Mouse (Mus musculus): Measurements from ENCODE around the gene Cmss1. TPM values are rescaled to one million over a fixed set of nuclear protein-coding genes. Genes with fewer than 3 reads are reported as not detected.

Cmss1 gene
- polyA plus RNA-seq, 1 experiment from 2014 or later = 50.4 TPM

DNA sequence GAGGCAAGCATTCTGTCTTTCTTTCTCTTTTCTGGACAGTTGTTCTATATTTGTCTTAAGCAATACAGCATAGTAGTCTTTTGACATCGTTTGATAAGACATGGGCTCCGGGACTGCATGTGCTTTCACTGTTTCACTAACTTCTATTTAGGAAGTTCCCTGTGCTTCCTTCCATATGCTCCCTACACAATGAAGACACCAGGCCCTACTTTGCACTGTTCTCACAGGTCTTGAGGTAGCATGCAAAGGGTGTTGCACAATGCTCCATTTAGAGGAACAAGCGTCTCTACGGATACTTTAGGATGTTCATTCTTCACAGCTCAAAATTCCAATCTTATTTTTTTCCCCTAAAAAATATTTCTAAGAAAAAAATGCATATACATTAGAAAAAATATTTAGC is 101.9 kb downstream of the Cmss1 start:
- no peak overlapping the region for H3K4me3 ChIP-seq (replicated peaks; ENCODE audit: low read depth, low read length)

DNA sequence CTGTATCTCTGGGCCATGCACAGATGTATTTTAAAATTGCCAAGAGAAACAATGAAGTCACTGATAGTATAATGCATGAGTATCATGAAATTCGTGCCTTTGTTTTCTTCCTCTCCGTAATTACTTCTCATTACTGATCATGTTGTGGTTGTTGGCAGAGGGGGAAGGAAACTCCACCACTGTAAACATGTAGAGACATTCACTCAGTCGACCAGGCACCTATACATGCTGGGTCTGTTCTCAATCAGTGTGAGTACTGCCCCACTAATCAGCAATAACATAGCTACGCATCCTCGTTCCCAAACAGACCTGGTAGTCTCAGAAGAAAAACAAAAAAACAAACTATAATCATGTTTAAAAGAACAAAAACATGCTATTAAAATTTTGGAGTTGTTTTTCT is 103.9 kb downstream of the Cmss1 start:
- no peak for TF ChIP-seq CTCF (IDR thresholded peaks at IDR 0.05; ENCODE audit: low read depth)
- no peaks in the 10 kb centered on the region for H3K36me3 ChIP-seq (ENCODE audit: insufficient read depth, low read length)
- no peaks in the 10 kb centered on the region for H3K9me3 ChIP-seq (replicated peaks; ENCODE audit: low read length)
- ATAC-seq (replicated peaks; ENCODE audit: low FRiP score, low read depth) (no peak), DNase-seq (ENCODE audit: low spot score) (no peak)
- 71% methylated on average over 5 of the region's 5 CpGs for WGBS
- no peak overlapping the region for H3K4me2 ChIP-seq (ENCODE audit: low read length)
- H3K4me1 ChIP-seq (replicated peaks; ENCODE audit: insufficient read depth, low read length) = no peaks in the 10 kb centered on the region
- H3K27ac ChIP-seq = no peak overlapping the region
- no peak overlapping the region for H3K4me3 ChIP-seq (replicated peaks; ENCODE audit: low read depth, low read length)
- no peaks in the 10 kb centered on the region for H3K27me3 ChIP-seq (ENCODE audit: insufficient read depth, low read length)
- H3K9ac ChIP-seq (ENCODE audit: low read depth, low read length) = no peak overlapping the region

More for the DNA sequence above, 101.9 kb downstream of the Cmss1 start:
- no peaks in the 10 kb centered on the region for H3K9me3 ChIP-seq (replicated peaks; ENCODE audit: low read length)
- H3K9ac ChIP-seq (ENCODE audit: low read depth, low read length) = no peak overlapping the region
- no peak for ATAC-seq (replicated peaks; ENCODE audit: low FRiP score, low read depth)
- WGBS = 91% methylated on average over 4 of the region's 4 CpGs
- no peaks in the 10 kb centered on the region for H3K4me1 ChIP-seq (replicated peaks; ENCODE audit: insufficient read depth, low read length)
- H3K27me3 ChIP-seq (ENCODE audit: insufficient read depth, low read length) = no peaks in the 10 kb centered on the region
- no peak overlapping the region for H3K27ac ChIP-seq
- no peak for TF ChIP-seq CTCF (IDR thresholded peaks at IDR 0.05; ENCODE audit: low read depth)
- H3K36me3 ChIP-seq (ENCODE audit: insufficient read depth, low read length) = no peaks in the 10 kb centered on the region
- DNase-seq (ENCODE audit: low spot score) = no peak
- no peak overlapping the region for H3K4me2 ChIP-seq (ENCODE audit: low read length)

DNA sequence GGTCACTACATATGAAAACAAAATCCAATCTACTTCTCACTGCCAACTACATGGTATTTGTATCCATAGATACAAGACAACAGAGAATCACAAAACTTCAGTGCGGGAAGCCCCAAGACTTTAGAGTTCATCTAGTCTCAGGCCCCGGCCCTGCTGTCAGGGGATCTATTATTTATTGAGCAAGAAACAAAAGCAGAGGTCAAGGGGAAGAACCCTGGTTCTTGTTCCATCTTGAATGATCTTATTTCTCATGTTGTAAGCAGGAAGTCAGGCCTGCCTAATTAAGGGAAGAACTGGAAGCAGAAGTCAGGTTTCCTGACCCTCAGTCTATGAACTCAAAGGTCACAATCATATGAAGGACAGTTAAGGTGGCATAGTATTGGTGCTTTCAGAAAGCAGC is 104.4 kb downstream of the Cmss1 start:
- no peak overlapping the region for H3K9ac ChIP-seq (ENCODE audit: low read depth, low read length)
- no peak for TF ChIP-seq CTCF (IDR thresholded peaks at IDR 0.05; ENCODE audit: low read depth)
- H3K4me1 ChIP-seq (replicated peaks; ENCODE audit: insufficient read depth, low read length) = no peaks in the 10 kb centered on the region
- H3K9me3 ChIP-seq (replicated peaks; ENCODE audit: low read length) = no peaks in the 10 kb centered on the region
- ATAC-seq (replicated peaks; ENCODE audit: low FRiP score, low read depth) (no peak), DNase-seq (ENCODE audit: low spot score) (peak; percentile 66)
- 38% methylated on average over 2 of the region's 2 CpGs for WGBS
- H3K4me3 ChIP-seq (replicated peaks; ENCODE audit: low read depth, low read length) = no peak overlapping the region
- H3K27ac ChIP-seq = no peak overlapping the region
- no peaks in the 10 kb centered on the region for H3K36me3 ChIP-seq (ENCODE audit: insufficient read depth, low read length)
- H3K4me2 ChIP-seq (ENCODE audit: low read length) = no peak overlapping the region
- no peaks in the 10 kb centered on the region for H3K27me3 ChIP-seq (ENCODE audit: insufficient read depth, low read length)

DNA sequence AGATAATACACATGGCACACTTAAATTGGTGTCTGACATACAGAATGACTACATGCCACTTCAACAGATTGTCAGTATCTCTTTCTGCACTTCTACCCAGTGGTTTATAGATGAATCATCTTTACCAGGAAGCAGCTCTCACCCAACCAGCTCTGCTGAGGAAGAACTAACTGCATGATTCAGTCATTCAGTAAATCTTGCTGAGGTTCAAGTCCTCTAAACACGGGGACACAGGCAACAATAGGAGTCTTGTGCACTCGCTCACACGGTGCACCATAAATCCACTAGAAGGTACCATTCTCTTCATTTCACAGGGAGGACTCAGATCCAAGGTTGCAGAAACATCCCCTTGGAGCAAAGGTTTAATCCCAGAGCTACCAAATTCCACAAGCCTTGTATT is 105.8 kb downstream of the Cmss1 start:
- no peak for DNase-seq (ENCODE audit: low spot score)
- H3K9ac ChIP-seq (ENCODE audit: low read depth, low read length) = no peak overlapping the region
- no peak overlapping the region for H3K27ac ChIP-seq
- H3K4me3 ChIP-seq (replicated peaks; ENCODE audit: low read depth, low read length) = no peak overlapping the region
- TF ChIP-seq CTCF (IDR thresholded peaks at IDR 0.05; ENCODE audit: low read depth) = no peak
- H3K27me3 ChIP-seq (ENCODE audit: insufficient read depth, low read length) = no peaks in the 10 kb centered on the region
- 26% methylated on average over 3 of the region's 3 CpGs for WGBS
- no peaks in the 10 kb centered on the region for H3K36me3 ChIP-seq (ENCODE audit: insufficient read depth, low read length)
- ATAC-seq (replicated peaks; ENCODE audit: low FRiP score, low read depth) = no peak
- H3K9me3 ChIP-seq (replicated peaks; ENCODE audit: low read length) = no peaks in the 10 kb centered on the region
- H3K4me2 ChIP-seq (ENCODE audit: low read length) = no peak overlapping the region
- no peaks in the 10 kb centered on the region for H3K4me1 ChIP-seq (replicated peaks; ENCODE audit: insufficient read depth, low read length)

DNA sequence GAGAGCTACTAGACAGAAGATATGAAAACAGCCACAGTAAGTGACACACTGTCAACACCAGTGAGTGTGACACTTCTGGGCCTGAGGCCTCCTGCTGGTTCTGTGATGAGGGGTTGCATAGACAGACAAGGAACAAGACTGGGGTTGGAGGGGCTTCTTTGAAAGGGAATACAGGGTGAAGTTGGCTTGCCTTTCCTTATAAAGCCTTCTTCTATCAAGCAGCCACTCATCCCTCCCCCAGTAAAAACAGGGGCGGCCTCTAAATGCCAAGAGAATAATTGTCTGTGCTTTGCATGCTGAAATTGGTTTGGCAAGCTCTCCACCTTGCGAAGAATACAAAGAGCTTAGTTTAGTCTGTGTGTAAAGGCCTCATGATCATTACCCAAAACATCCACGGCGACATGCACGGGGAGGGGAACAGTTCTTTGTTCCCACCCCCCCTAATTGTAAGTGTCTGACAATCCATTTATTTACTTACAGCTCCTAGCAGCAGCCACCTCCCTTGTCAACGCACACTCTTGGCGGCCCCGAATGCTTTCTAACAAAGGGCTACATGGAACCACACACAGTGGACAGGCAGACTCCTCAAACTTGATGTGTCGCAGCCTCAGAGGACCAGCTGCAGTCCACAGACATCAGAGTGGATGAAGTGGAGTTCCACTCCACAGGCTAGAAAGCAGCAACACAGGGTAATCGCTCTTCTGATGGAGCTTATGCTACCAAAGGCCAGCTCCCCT is 110.1 kb downstream of the Cmss1 start:
- no peaks in the 10 kb centered on the region for H3K4me1 ChIP-seq (replicated peaks; ENCODE audit: insufficient read depth, low read length)
- no peak overlapping the region for H3K9ac ChIP-seq (ENCODE audit: low read depth, low read length)
- TF ChIP-seq CTCF (IDR thresholded peaks at IDR 0.05; ENCODE audit: low read depth) = no peak
- DNase-seq (ENCODE audit: low spot score) = no peak
- no peaks in the 10 kb centered on the region for H3K36me3 ChIP-seq (ENCODE audit: insufficient read depth, low read length)
- WGBS = 76% methylated on average over 10 of the region's 10 CpGs
- no peak overlapping the region for H3K4me3 ChIP-seq (replicated peaks; ENCODE audit: low read depth, low read length)
- H3K4me2 ChIP-seq (ENCODE audit: low read length) = no peak overlapping the region
- H3K9me3 ChIP-seq (replicated peaks; ENCODE audit: low read length) = no peaks in the 10 kb centered on the region
- no peak for ATAC-seq (replicated peaks; ENCODE audit: low FRiP score, low read depth)
- no peaks in the 10 kb centered on the region for H3K27me3 ChIP-seq (ENCODE audit: insufficient read depth, low read length)
- H3K27ac ChIP-seq = no peak overlapping the region

DNA sequence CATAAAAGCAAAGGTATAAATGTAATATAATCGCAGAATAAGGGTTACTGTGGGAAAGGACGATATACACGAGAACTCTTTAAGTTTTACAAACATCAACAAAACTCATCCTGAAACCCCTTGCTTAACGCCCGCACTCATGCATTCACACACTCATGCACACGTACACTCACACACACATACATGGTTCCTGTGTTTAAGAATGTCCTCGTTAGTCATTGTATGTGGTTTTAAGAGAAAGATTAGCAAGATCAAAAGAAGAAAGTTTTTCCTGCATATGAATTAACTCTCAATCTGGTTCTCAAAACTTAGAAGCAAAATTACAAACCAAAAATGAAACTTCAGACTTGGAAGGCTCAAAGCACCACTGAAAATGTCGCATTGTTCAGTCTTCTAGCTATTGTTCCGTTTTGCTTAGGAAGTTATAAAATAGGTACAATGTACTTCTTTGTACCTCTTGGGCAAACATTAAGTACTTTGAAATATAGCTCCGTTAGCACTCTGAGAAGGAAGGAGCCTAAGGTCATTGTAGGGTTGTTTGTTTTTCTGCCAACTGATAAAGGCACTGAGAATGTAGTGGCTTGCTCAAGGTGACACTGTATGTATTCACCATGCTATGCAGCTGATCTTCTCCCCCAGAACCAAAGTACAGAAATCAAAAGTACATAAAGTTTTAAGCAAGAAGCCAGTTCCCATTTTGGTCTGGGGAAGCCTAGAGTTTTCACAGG is 111.0 kb downstream of the Cmss1 start:
- Histone ChIP-seq H3K36me3 (ENCODE audit: insufficient read depth, low read length) (no peaks in the 10 kb centered on the region), H3K4me2 (ENCODE audit: low read length) (no peak overlapping the region), H3K9me3 (replicated peaks; ENCODE audit: low read length) (no peaks in the 10 kb centered on the region), H3K27ac (no peak overlapping the region), H3K27me3 (ENCODE audit: insufficient read depth, low read length) (no peaks in the 10 kb centered on the region), H3K4me3 (replicated peaks; ENCODE audit: low read depth, low read length) (no peak overlapping the region), H3K9ac (ENCODE audit: low read depth, low read length) (no peak overlapping the region), H3K4me1 (replicated peaks; ENCODE audit: insufficient read depth, low read length) (no peaks in the 10 kb centered on the region)
- no peak for ATAC-seq (replicated peaks; ENCODE audit: low FRiP score, low read depth)
- DNase-seq (ENCODE audit: low spot score) = no peak
- TF ChIP-seq CTCF (IDR thresholded peaks at IDR 0.05; ENCODE audit: low read depth) = no peak
- WGBS = 71% methylated on average over 10 of the region's 10 CpGs

Data from kidney, postnatal 0 days (tissue).